Mouse (Mus musculus): ENCODE data around the gene Limk2.

DNA sequence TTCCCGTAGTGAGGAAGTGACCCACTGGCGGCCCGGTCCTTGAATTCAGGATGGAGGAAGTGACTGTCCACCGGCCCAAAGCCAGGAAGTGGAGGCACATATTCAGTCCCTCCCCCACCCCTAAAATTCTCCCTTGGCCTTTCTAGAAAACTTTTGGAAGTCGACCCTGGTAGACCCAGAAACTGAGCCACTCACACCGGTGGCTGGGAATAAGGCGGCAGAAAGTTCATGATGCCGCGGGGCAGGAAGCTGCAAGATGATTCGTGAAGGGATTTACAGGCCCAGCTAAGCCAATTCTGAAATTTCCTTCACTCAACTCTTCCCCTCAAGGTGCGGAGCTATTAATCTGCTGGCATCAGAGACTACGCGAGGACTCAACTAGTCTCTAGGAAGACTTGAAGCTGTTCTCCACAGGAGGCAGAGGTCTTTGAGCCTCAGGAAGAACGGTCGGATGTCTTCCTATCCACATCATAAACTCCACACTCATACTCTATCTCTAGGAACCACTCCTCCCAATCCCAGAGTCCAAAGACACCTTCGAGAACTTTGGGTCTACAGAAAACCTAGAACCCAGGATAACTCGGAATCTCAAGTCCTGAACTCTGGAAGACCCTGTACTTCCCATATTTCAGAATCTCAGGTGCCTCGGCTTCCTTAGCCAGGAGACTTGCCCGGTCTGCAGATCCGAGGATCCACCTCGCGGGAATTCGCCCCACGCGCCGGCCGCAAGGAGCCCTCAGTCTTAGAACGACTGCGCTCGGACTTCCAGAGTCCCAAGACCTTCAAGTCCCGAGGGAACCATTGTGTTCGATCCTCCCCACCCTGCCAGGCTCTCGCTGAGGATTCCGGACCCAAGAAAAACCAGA lies 625 bp downstream of the Limk2 start:
- no peak for TF ChIP-seq MYOD1 (IDR thresholded peaks at IDR 0.05; ENCODE audit: control insufficient read depth, insufficient read length, low read depth)
- TF ChIP-seq CTCF (IDR thresholded peaks at IDR 0.05; ENCODE audit: control insufficient read depth, insufficient read depth, insufficient read length) = no peak
- TF ChIP-seq USF1 (IDR thresholded peaks at IDR 0.05; ENCODE audit: low read depth) = no peak
- TF ChIP-seq MAX (IDR thresholded peaks at IDR 0.05) = no peak
